Mouse (Mus musculus) CD8-positive naive resting alpha-beta T cell, adult 2 months (primary cell): ENCODE results near the gene Tbc1d22a.
"Not testable (repeated sequence)": the region's sequence is repeated elsewhere in the genome, so short reads cannot be mapped to it uniquely, and the experiment has no call there.

ENCODE experiments used
- DNase-seq, 2 experiments: peaks; one replicate each; pipeline ENCODE4 v3.0.0; 2022; ENCODE audit warnings: low read depth in 2 of 2, low spot score in 2 of 2

Gene Tbc1d22a

GRCm38 (mm10) chr15:86213753-86214548, at the start of gene Tbc1d22a:
Tbc1d22a (plus strand) TSS chr15:86214459.
- peak; percentile 86 to 90 for DNase-seq

- DNase-seq: no peak
These were observed 49.4 kb upstream of the Tbc1d22a start for GRCm38 (mm10) chr15:86164718-86165345.

GRCm38 (mm10) chr15:86165811-86166590, 48.3 kb upstream of the Tbc1d22a start:
- no peak for DNase-seq

- no peak for DNase-seq
These were observed 47.1 kb upstream of the Tbc1d22a start for GRCm38 (mm10) chr15:86167032-86167655.

- DNase-seq: no peak
These were observed 46.3 kb upstream of the Tbc1d22a start for GRCm38 (mm10) chr15:86167787-86168504.

GRCm38 (mm10) chr15:86168505-86168867, 45.8 kb upstream of the Tbc1d22a start:
- no peak for DNase-seq

GRCm38 (mm10) chr15:86168941-86169816, 45.1 kb upstream of the Tbc1d22a start:
- no peak for DNase-seq

- DNase-seq: no peak
These were observed 44.5 kb upstream of the Tbc1d22a start for GRCm38 (mm10) chr15:86169817-86170110.

GRCm38 (mm10) chr15:86171316-86171715, 42.9 kb upstream of the Tbc1d22a start:
- no peak for DNase-seq

GRCm38 (mm10) chr15:86172124-86172523, 42.1 kb upstream of the Tbc1d22a start:
- no peak for DNase-seq

- peak; percentile 57 to 65 for DNase-seq
These were observed 41.7 kb upstream of the Tbc1d22a start for GRCm38 (mm10) chr15:86172526-86172925.

- DNase-seq: peak; percentile 26 to 47
These were observed 40.9 kb upstream of the Tbc1d22a start for GRCm38 (mm10) chr15:86173136-86173985.

GRCm38 (mm10) chr15:86175253-86176050, 38.8 kb upstream of the Tbc1d22a start:
- no peak for DNase-seq

- no peak for DNase-seq
These were observed 38.1 kb upstream of the Tbc1d22a start for GRCm38 (mm10) chr15:86176166-86176565.

GRCm38 (mm10) chr15:86176771-86177702, 37.2 kb upstream of the Tbc1d22a start:
- no peak for DNase-seq

GRCm38 (mm10) chr15:86177703-86178251, 36.5 kb upstream of the Tbc1d22a start:
- DNase-seq: not testable (repeated sequence)

- DNase-seq: no peak
These were observed 35.7 kb upstream of the Tbc1d22a start for GRCm38 (mm10) chr15:86178594-86178993.
